Mouse (Mus musculus) lung, postnatal 0 days (tissue): ENCODE data around the gene Meis3.
A peak's percentile ranks its signal among the peaks of the same experiment; 100 is the strongest.

Source experiments
- CTCF ChIP-seq: IDR thresholded peaks from 2 replicates; pipeline ENCODE4 v1.5.1; 2016; ENCODE audit warnings: antibody characterized with exemption, mild to moderate bottlenecking
- EP300 ChIP-seq: IDR thresholded peaks from 2 replicates; pipeline ENCODE4 v1.6.1; 2016; ENCODE audit warnings: antibody characterized with exemption, mild to moderate bottlenecking, control low read depth

DNA sequence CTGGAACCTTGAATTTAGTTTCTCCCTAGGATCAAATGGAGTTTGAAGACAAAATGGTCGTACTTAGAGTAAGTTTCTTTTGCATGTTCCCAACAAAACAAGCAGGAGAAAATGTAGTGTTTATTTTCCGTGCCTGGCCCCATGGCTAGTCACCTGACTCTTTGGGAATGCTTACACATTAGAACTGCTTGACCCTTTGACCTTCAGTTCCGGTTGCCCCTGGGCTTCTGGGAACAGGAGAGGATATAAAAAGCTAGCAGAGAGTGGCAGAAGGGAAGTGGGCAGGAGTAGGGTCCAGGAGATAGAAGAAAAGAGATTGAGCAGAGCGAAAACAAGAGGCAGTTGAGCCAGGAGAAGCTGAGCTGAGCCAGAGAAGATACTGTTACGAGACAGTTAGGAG lies 55.0 kb downstream of the Meis3 start:
- TF ChIP-seq EP300 (0 out of 2 replicates have a peak, but pooled peaks have one; percentile 27), CTCF (no peak)
